Mouse (Mus musculus): ENCODE results near the gene Tsr1. TPM values are rescaled to one million over a fixed set of nuclear protein-coding genes. Genes with fewer than 3 reads are reported as not detected.

Tsr1 gene
- polyA plus RNA-seq, 1 experiment from 2014 or later, result 31.6 TPM

GRCm38 (mm10) chr11:74894619-74895018, 3.3 kb upstream of the Tsr1 start:
- DNase-seq (ENCODE audit: low spot score) (no peak), ATAC-seq (replicated peaks; ENCODE audit: low FRiP score, low read depth) (no peak)
- Histone ChIP-seq H3K27ac (no peak overlapping the region), H3K27me3 (ENCODE audit: insufficient read depth, low read length) (no peaks in the 10 kb centered on the region), H3K9me3 (replicated peaks; ENCODE audit: low read length) (no peaks in the 10 kb centered on the region), H3K4me1 (replicated peaks; ENCODE audit: insufficient read depth, low read length) (peaks cover 4% of the 10 kb centered on the region; the same call in 1 of the 2 replicates), H3K4me3 (replicated peaks; ENCODE audit: low read depth, low read length) (no peak overlapping the region), H3K4me2 (ENCODE audit: low read length) (no peak overlapping the region), H3K9ac (ENCODE audit: low read depth, low read length) (no peak overlapping the region), H3K36me3 (ENCODE audit: insufficient read depth, low read length) (0 out of 2 replicates have a peak, but pooled peaks cover 2% of the 10 kb centered on the region)
- no peak for TF ChIP-seq CTCF (IDR thresholded peaks at IDR 0.05; ENCODE audit: low read depth)
- 82% methylated on average over 4 of the region's 4 CpGs for WGBS

GRCm38 (mm10) chr11:74895980-74896900, 1.6 kb upstream of the Tsr1 start:
- peak; percentile 52 for DNase-seq (ENCODE audit: low spot score)
- ATAC-seq (replicated peaks; ENCODE audit: low FRiP score, low read depth), result peak; percentile 63
- Histone ChIP-seq H3K36me3 (ENCODE audit: insufficient read depth, low read length) (peaks cover 11% of the 10 kb centered on the region; the same call in 1 of the 2 replicates), H3K4me3 (replicated peaks; ENCODE audit: low read depth, low read length) (peak overlapping the region; percentile 83), H3K9me3 (replicated peaks; ENCODE audit: low read length) (no peaks in the 10 kb centered on the region), H3K27ac (peak overlapping the region; percentile 84), H3K4me2 (ENCODE audit: low read length) (peak overlapping the region; percentile 97), H3K27me3 (ENCODE audit: insufficient read depth, low read length) (no peaks in the 10 kb centered on the region), H3K4me1 (replicated peaks; ENCODE audit: insufficient read depth, low read length) (peaks cover 4% of the 10 kb centered on the region; the same call in 1 of the 2 replicates), H3K9ac (ENCODE audit: low read depth, low read length) (peak overlapping the region; percentile 75)
- WGBS, result 2% methylated on average over 41 of the region's 55 CpGs
- peak; percentile 52 for TF ChIP-seq CTCF (IDR thresholded peaks at IDR 0.05; ENCODE audit: low read depth)

GRCm38 (mm10) chr11:74896901-74897677, 782 bp upstream of the Tsr1 start, which contains the start of gene Sgsm2:
Sgsm2 (minus strand) TSS chr11:74897060.
- no peak for TF ChIP-seq CTCF (IDR thresholded peaks at IDR 0.05; ENCODE audit: low read depth)
- peak within 1 kb of the TSS; percentile 83 for H3K4me3 ChIP-seq (replicated peaks; ENCODE audit: low read depth, low read length)
- WGBS, result 3% methylated on average over 67 of the region's 74 CpGs
- H3K4me2 ChIP-seq (ENCODE audit: low read length), result peak within 1 kb of the TSS; percentile 97
- DNase-seq (ENCODE audit: low spot score) (peak; percentile 62), ATAC-seq (replicated peaks; ENCODE audit: low FRiP score, low read depth) (peak; percentile 58)
- H3K9ac ChIP-seq (ENCODE audit: low read depth, low read length), result peak within 1 kb of the TSS; percentile 75
- H3K4me1 ChIP-seq (replicated peaks; ENCODE audit: insufficient read depth, low read length), result peaks cover 4% of the 10 kb centered on the region; the same call in 1 of the 2 replicates
- H3K9me3 ChIP-seq (replicated peaks; ENCODE audit: low read length), result no peaks in the 10 kb centered on the region
- H3K36me3 ChIP-seq (ENCODE audit: insufficient read depth, low read length), result peaks cover 19% of the 10 kb centered on the region
- H3K27ac ChIP-seq, result peak within 1 kb of the TSS; percentile 84
- no peaks in the 10 kb centered on the region for H3K27me3 ChIP-seq (ENCODE audit: insufficient read depth, low read length)

GRCm38 (mm10) chr11:74898517-74898827, 601 bp downstream of the Tsr1 start:
- no peak for TF ChIP-seq CTCF (IDR thresholded peaks at IDR 0.05; ENCODE audit: low read depth)
- ATAC-seq (replicated peaks; ENCODE audit: low FRiP score, low read depth) (no peak), DNase-seq (ENCODE audit: low spot score) (no peak)
- Histone ChIP-seq H3K36me3 (ENCODE audit: insufficient read depth, low read length) (peaks cover 27% of the 10 kb centered on the region), H3K9me3 (replicated peaks; ENCODE audit: low read length) (no peaks in the 10 kb centered on the region), H3K4me1 (replicated peaks; ENCODE audit: insufficient read depth, low read length) (peaks cover 4% of the 10 kb centered on the region; the same call in 1 of the 2 replicates), H3K4me3 (replicated peaks; ENCODE audit: low read depth, low read length) (peak overlapping the region; percentile 83), H3K27me3 (ENCODE audit: insufficient read depth, low read length) (no peaks in the 10 kb centered on the region), H3K27ac (peak overlapping the region; percentile 84), H3K9ac (ENCODE audit: low read depth, low read length) (peak overlapping the region; percentile 75), H3K4me2 (ENCODE audit: low read length) (peak overlapping the region; percentile 97)
- WGBS, result 0% methylated on average over 7 of the region's 7 CpGs

- Histone ChIP-seq H3K9ac (ENCODE audit: low read depth, low read length) (no peak overlapping the region), H3K27ac (no peak overlapping the region), H3K4me2 (ENCODE audit: low read length) (no peak overlapping the region), H3K4me1 (replicated peaks; ENCODE audit: insufficient read depth, low read length) (peaks cover 4% of the 10 kb centered on the region; the same call in 1 of the 2 replicates), H3K27me3 (ENCODE audit: insufficient read depth, low read length) (no peaks in the 10 kb centered on the region), H3K36me3 (ENCODE audit: insufficient read depth, low read length) (peaks cover 54% of the 10 kb centered on the region), H3K4me3 (replicated peaks; ENCODE audit: low read depth, low read length) (no peak overlapping the region), H3K9me3 (replicated peaks; ENCODE audit: low read length) (no peaks in the 10 kb centered on the region)
- no peak for DNase-seq (ENCODE audit: low spot score)
- no peak for ATAC-seq (replicated peaks; ENCODE audit: low FRiP score, low read depth)
- WGBS, result 87% methylated on average over 6 of the region's 6 CpGs
- TF ChIP-seq CTCF (IDR thresholded peaks at IDR 0.05; ENCODE audit: low read depth), result no peak
Measured at GRCm38 (mm10) chr11:74901555-74901954, 3.7 kb downstream of the Tsr1 start.

GRCm38 (mm10) chr11:74902416-74902815, 4.5 kb downstream of the Tsr1 start:
- Histone ChIP-seq H3K27me3 (ENCODE audit: insufficient read depth, low read length) (no peaks in the 10 kb centered on the region), H3K4me2 (ENCODE audit: low read length) (no peak overlapping the region), H3K27ac (no peak overlapping the region), H3K36me3 (ENCODE audit: insufficient read depth, low read length) (peaks cover 62% of the 10 kb centered on the region), H3K4me3 (replicated peaks; ENCODE audit: low read depth, low read length) (no peak overlapping the region), H3K9ac (ENCODE audit: low read depth, low read length) (no peak overlapping the region), H3K9me3 (replicated peaks; ENCODE audit: low read length) (no peaks in the 10 kb centered on the region), H3K4me1 (replicated peaks; ENCODE audit: insufficient read depth, low read length) (peaks cover 4% of the 10 kb centered on the region; the same call in 1 of the 2 replicates)
- ATAC-seq (replicated peaks; ENCODE audit: low FRiP score, low read depth) (no peak), DNase-seq (ENCODE audit: low spot score) (no peak)
- no peak for TF ChIP-seq CTCF (IDR thresholded peaks at IDR 0.05; ENCODE audit: low read depth)
- WGBS, result 92% methylated on average over 5 of the region's 5 CpGs
